Mouse (Mus musculus): Measurements from ENCODE around the gene Zfp536.
"Not testable (repeated sequence)": the region's sequence is repeated elsewhere in the genome, so short reads cannot be mapped to it uniquely, and the experiment has no call there.

The Zfp536 gene

GRCm38 (mm10) chr7:37753024-37753423, 20.4 kb downstream of the Zfp536 start:
- peak; percentile 76 for DNase-seq

GRCm38 (mm10) chr7:37746133-37746761, 27.2 kb downstream of the Zfp536 start:
- peak; percentile 52 for DNase-seq

GRCm38 (mm10) chr7:37743350-37743749, 30.1 kb downstream of the Zfp536 start:
- no peak for DNase-seq

- DNase-seq: no peak
Observed at GRCm38 (mm10) chr7:37737191-37737590, 36.2 kb downstream of the Zfp536 start.

- no peak for DNase-seq
Observed at GRCm38 (mm10) chr7:37736413-37736720, 37.1 kb downstream of the Zfp536 start.

- no peak for DNase-seq
Observed at GRCm38 (mm10) chr7:37735707-37736412, 37.6 kb downstream of the Zfp536 start.

- DNase-seq: no peak
Observed at GRCm38 (mm10) chr7:37735101-37735500, 38.3 kb downstream of the Zfp536 start.

GRCm38 (mm10) chr7:37734576-37734975, 38.9 kb downstream of the Zfp536 start:
- no peak for DNase-seq

- no peak for DNase-seq
Observed at GRCm38 (mm10) chr7:37733996-37734395, 39.4 kb downstream of the Zfp536 start.

- DNase-seq: no peak
Observed at GRCm38 (mm10) chr7:37732741-37733140, 40.7 kb downstream of the Zfp536 start.

GRCm38 (mm10) chr7:37727746-37728145, 45.7 kb downstream of the Zfp536 start:
- no peak for DNase-seq

- DNase-seq: no peak
Observed at GRCm38 (mm10) chr7:37724002-37724790, 49.2 kb downstream of the Zfp536 start.

- no peak for DNase-seq
Observed at GRCm38 (mm10) chr7:37723191-37723592, 50.2 kb downstream of the Zfp536 start.

- DNase-seq: no peak
Observed at GRCm38 (mm10) chr7:37721676-37722075, 51.8 kb downstream of the Zfp536 start.

GRCm38 (mm10) chr7:37718671-37719402, 54.6 kb downstream of the Zfp536 start:
- DNase-seq: no peak

- no peak for DNase-seq
Observed at GRCm38 (mm10) chr7:37717071-37717470, 56.4 kb downstream of the Zfp536 start.

- DNase-seq: no peak
Observed at GRCm38 (mm10) chr7:37716626-37717025, 56.8 kb downstream of the Zfp536 start.

- DNase-seq: peak; percentile 80
Observed at GRCm38 (mm10) chr7:37704464-37704863, 69.0 kb downstream of the Zfp536 start.

- DNase-seq: not testable (repeated sequence)
Observed at GRCm38 (mm10) chr7:37697378-37697777, 76.1 kb downstream of the Zfp536 start.

- no peak for DNase-seq
Observed at GRCm38 (mm10) chr7:37695066-37695465, 78.4 kb downstream of the Zfp536 start.

- no peak for DNase-seq
Observed at GRCm38 (mm10) chr7:37690606-37691005, 82.8 kb downstream of the Zfp536 start.

GRCm38 (mm10) chr7:37689561-37690305, 83.7 kb downstream of the Zfp536 start:
- DNase-seq: no peak
